Mouse (Mus musculus): Measurements from ENCODE around the gene Capzb. TPM values are rescaled to one million over a fixed set of nuclear protein-coding genes. Genes with fewer than 3 reads are reported as not detected.
A peak's percentile ranks its signal among the peaks of the same experiment; 100 is the strongest.

Capzb gene
- total RNA-seq, 2 experiments from 2014 or later, result 472 to 500 TPM

DNA sequence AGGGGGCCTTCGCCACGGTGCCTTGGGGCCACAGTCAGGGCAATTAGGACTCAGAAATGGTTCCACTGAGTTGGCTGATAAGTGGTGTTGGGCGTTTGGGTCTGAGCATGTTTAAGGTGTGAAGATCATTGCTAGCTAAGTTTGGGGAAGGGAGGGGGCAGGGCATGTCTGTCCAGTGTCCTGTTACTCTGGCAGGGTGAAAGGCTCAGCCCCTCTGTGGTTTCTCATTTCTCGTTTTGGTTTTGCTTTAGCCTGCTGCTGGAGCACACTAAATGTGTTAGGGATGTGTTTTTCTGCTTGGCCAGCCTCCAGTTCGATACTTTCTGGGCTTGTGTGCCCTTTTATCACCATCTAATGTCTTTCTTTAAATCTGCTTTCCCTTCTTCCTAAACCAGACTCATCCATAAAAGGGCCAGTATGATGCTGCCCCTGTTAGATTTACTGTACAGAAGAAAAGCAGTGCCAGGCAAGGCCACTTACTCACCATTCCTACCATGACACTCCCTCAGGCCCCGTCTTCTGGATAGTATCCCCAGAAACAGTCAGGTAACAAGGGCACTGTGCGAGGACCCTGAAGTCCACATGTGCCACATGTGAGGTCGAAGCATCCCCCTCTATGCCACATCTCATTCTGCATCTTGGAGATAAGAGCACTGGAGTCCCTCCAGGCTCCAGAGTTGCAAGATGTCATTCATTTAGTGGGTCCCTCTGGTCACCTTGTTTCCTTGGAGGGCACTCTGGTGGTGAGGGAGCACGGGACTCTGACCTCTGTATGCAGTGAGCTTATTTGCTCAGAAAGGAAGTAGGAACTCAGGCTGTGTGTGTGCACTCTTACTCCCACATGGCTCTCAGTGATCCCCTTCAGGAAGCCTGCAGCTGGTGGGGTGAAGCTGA, 15.8 kb downstream of the Capzb start:
- peak; percentile 56 for DNase-seq

DNA sequence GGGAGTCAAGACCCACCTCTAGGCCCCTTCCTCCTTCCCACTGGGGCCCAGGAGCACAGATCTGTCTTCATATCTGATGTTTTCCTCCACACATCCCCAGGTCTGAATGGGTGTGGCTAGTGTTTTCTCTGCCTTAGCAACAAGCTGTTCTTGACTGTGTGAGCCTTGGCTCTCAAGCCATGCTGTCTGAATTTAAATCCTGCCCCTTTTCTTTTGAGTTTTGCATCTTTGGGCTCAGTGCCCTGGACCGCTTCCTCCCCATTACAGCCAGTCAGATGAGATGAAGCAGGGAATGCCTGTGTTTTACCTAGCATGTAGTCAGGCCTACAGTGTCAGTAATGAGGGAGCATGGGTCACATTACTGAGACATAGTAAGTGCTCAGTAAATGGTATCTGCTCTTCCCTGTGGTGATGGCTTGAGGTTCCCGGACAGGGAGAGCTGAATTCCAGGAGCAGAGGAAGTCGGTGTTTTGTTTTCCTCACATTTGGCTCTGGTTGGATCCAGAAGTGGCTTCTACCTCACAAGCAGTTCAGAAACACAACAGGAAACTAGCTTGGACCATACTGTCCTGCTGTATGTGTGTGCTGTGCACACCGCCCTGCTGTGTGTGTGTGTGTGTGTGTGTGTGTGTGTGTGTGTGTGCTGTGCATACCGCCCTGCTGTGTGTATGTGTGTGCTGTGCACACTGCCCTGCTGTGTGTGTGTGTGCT, 16.6 kb downstream of the Capzb start:
- peak; percentile 57 for DNase-seq

DNA sequence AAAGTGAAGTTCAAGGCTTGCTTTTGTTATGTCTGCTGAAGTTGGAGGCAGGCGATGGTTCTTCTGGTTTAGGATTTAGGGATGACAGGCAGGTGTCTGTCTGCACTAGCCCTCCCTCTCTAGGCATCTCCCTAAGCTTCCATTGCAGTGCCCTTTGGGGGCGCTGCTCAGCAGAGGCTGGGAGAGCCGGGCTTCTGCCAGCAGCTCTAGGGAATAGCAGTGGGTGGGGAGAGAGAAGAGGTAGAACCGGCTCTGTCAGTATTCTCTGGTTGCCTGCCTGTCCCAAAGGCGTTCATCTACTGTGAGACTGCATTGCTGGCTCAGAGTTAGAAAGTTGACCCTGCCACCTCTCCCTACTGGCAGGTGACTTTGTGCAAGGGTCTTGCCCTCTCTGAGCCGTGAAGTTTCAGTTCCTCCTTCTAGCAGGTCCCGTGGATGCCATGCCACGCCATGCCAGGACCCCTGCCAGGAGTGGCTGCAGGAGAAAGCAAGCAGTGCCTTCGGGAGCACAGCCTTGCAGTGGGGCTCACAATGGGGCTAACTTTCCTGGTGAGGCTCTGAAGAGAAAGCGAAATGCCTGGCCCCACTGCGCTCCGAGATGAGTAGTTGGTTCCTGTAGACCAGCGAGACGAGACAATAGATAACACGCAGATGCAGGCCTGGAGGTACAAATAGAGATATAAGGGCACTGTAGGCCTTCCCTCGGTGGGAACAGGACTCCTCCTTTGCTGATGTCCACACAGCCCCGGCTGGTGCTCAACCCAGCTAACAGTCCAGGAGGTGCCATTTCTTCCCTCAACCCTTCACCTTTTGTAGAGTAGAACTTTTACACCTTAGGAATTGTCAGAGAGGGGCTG, 19.5 kb downstream of the Capzb start:
- DNase-seq, result peak; percentile 47

DNA sequence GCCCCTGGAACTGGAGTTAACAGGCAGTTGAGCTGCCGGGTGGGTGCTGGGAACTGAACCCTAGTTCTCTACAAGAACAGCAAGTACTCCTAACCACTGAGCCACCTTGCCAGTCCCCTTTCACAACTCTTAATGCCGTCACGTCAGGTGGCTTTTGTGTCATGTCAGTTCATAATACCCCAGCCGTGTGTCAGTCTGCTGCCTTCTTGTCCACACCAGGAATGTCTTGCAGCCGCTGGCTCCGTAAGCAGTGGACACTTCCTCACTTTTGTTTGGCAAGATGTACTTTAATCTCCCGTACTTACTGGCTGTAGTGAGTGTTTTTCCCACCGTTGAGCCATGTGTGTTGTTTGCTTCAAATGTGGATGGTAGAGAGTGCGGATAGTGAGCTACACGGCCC, 20.4 kb downstream of the Capzb start:
- DNase-seq, result no peak

DNA sequence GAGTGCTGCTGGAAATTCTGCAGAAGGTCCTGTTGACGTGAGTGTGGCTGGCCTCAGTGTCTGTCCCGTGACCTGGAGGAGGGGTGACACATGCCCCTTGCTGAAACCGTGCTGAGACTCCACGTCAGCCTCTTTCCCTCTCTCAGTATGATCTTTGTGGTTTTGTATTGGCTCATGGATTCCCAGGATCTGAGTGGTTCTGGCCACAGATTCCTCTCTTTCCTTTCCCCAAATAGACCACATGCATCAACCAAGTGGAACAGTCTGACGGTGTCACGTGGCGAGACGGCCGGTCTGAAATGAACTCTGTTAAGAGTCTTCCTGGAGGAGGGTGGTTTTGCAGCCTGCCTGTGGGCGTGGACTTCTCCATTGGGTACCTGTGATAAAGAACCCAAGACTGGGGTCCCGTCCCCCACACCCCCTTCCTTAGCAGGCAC, 21.3 kb downstream of the Capzb start:
- peak; percentile 59 for DNase-seq

DNA sequence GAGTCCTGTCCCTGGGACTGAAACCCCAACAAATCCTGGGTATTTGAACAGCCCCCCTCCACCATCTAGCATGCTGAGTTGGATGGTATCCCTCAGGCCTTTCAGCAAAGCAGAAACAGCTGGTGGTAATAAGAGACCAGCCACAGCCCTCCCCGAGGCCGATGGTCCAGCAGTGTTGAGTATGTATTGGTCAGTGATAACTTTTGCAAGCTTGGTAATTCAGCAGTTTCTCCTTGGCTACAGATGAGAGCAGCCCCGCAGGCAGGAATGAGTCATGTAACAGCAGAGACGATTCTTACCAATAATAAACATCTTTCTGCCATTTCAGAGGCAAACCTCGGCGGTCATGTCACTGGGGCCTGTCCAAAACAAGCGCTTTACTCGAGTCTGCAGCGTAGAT, 23.9 kb downstream of the Capzb start:
- peak; percentile 69 for DNase-seq

DNA sequence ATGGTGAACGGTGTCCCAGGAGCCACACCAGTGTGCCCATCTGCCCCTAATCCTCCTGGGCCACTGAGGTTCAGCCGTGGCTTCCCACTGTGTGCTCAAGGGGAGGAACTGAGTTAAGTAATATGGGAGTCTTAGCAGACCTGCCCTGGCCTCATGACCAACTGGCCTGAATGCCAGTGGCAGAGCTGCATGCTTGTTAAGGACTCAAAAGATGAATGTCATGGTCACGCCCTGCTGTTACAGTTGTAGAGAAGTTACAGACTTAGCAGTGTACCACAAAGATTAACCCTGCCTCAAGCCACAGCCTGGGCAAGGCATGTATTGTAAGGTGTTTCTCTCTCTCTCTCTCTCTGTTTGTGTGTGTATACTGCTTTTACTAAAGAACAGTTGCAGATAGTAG, 25.8 kb downstream of the Capzb start:
- no peak for DNase-seq

DNA sequence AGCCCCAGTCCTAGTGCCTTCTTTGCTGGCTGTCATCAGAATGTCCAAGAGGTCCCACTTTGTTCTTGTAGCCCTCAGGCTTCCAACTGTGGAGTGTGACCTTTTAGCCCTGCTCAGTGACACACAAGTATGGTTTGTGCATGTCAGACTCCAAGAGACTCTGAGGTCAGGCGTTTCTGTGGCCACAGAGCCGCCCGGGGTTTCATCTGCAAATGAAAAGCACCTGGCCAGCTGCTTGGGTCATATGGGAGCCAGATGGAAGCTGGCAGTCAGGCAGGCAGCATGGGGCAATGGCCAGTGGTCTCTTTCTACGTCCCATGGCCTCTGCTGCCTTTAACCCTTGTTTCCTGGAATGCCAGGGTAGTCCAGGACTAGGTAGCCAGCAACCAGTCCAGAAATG, 27.0 kb downstream of the Capzb start:
- no peak for DNase-seq

DNA sequence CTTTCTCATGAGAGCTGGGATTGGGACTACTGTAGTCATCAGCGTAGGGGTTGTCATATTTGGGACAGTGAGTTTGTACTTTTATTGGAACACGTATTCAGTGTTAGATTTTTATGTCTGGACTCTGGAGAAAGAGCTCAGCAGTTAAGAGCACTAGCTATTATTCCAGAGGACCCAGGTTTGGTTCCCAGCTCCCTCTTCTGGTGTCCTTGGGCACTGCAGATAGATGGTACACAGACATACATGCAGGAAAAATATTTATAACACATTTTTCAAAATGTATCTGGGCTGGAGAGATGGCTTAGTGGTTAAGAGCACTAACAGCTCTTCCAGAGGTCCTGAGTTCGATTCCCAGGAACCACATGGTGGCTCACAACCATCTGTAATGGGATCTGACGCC, 28.3 kb downstream of the Capzb start:
- DNase-seq, result no peak

DNA sequence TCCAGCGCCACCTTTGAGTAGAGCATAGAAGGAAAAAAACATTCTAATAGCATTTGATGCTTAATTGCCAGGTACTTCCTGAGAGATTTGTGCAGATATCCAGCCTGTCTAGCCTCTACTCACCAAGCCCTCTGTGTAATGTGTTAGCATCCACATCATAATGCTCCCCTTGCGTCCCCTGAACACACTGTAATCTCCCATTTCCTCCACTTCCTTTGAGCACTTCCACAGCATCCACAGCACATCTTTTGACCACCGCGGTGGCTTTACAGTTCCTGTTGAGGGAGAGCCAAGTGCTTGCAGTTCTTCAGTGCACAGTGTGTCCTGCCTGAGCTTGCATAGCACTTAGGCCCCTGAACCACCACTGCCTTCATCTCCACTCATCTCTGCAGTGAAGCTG, 29.1 kb downstream of the Capzb start:
- DNase-seq, result no peak

DNA sequence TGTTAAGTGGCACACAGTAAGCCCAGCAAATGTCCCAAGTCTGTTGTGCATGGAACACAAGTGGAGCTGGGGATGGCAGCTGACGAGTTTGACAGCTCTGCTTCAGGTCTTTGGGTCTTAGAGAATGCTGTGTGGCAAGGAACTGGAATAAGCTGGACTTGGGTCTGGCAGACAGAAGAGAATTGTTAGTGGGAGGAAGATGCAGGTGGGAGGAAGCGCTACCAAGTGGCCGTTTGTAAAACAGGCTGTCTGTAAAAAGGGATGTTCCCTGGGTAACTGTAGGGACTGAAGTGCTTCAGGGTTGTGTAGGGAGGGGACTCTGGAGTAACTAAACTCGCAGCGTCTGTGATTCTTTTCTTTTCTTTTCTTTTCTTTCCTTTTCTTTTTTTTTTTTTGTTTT, 32.4 kb downstream of the Capzb start:
- no peak for DNase-seq

DNA sequence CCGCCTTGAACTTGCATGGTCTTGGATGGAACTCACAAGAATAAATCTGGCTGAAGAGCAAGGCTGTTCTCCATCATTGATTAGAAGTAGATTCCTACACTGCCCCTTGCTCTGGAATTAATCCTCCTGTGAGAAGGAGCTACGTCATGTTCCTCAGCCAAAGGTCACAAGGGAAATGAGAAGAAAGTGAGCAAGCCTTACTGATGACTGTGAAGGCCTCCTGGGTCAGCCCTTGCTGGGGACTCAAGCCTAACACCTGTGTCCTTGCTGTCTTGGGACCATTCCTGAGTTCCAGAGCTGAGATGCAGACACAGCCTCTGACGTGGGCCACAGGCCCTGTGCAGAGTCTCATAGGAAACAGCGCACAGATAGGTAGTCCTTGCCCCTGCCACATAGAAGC, 33.2 kb downstream of the Capzb start:
- DNase-seq, result no peak

DNA sequence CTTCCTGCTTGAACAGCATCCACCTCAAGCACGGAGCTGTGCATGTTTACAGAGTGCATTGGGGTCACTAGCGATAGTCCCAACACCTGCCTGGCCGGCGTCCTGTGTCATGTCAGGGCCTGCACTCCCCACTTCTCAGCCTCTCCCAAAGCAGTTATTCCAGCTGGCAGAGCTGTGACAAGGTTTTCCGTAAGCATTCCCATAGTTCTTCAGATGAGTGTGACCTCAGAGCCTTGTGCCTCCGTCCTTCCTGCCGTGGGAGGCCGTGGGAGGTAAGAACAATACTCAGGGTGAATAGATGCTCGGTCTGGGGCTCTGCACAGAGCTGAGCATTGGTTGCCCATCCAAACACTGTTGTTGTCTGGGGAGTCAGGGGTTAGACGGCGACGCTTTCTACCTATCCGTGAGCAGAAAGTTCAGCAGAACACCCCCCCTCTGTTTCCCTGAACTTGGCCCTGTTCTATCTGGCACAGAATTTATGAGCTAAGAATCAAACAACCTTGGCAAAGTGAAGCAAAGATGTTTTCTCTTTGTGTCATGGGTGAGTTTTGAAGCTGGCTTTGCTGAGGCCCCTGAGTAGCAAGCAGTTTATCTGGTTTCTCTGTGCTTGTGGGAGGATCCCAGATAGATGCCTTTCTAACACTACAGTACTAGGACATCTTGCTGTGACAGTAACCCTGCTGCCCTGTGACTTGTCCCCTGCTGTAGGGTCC, 34.0 kb downstream of the Capzb start:
- no peak for DNase-seq

DNA sequence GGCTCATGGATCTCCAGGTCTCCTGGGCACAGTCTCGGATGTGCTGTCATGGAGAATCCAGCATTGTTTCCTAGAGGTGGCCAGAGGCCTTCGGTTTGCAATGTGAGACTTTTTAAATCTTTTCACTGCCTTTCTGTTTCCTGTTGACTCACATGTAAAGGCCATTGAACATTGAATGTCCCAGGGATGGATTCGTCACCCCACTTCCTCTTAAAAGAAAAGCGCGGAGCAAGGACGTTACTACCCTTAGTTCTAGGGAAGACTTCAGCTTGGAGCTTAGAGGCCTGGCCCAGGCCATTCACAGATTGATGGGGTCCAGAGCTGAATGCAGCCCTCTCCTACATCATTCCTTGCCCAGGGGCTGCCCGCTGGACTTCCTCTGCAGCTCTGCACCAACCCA, 35.2 kb downstream of the Capzb start:
- DNase-seq, result no peak

DNA sequence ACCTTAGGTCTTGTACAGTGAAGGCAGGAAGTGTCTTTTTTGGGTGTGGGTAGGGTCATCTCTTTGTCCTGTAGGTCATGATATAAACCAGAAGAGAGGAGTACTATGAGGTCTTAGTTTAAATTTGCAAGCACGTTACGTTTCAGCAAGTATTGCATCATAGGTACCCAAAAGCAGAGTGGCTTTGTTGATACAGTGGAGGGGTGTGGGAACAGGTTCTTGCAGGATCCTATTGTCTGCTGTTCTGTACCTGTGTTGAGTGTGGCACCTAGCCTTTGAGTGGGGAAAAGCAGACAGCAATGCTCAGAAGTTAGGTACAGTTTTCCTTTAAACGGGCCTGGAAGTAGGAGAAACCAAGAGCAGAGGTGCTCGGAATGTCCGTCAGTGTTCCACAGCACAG, 36.6 kb downstream of the Capzb start:
- DNase-seq, result no peak

DNA sequence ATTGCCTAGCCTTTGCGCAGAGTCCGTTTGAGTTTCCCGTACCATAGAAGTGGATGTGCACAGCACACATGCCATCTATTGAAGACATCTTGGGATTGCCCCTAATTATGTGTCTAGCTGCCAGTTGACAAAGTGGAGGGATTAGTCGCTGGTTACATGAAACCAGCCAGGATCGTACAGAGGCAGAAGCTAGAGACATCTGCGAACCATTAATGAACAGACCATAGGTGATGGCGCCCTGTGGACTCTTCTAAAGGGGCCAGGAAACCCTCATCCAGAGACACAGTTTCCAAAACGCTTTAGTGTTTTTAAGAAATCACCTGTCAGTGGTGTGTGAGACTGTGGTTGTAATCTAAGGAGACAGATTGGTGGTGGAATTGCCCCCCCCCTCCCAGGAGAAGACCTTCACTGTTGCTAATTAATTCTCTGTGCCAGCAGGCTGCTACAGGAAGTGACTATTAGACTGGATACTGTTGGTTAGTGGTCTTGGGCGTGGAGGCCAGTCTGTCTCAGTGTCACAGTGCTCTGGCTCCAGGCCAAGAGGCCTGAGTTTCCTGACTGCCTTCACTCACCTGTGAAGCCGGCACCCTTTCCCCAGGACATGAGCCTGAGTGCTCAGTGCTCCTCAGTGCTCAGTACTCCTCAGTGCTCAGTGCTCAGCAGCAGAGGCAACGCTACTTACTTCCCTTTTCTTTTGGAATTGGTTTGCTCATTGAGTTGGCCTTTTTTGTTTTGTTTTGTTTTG, 37.8 kb downstream of the Capzb start:
- DNase-seq, result no peak

DNA sequence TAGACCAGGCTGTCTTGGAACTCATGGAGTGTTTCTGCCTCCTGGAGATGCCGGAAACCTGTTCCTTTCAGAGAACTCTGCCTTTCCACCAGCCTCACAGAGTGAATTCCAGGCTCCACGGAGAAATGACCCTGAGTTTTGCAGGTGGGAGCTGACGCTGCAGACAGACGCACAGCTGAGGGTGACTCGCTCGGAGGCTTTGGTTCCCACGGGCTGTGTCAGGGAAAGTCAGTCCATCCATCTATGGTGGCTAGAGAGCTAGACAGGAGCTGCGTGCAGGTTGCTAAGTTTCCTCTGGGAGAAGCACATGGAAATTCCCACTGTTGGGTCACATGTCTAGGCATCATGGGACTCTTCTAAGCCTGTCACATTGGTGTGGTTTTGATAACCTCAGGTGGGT, 38.5 kb downstream of the Capzb start:
- DNase-seq, result no peak

DNA sequence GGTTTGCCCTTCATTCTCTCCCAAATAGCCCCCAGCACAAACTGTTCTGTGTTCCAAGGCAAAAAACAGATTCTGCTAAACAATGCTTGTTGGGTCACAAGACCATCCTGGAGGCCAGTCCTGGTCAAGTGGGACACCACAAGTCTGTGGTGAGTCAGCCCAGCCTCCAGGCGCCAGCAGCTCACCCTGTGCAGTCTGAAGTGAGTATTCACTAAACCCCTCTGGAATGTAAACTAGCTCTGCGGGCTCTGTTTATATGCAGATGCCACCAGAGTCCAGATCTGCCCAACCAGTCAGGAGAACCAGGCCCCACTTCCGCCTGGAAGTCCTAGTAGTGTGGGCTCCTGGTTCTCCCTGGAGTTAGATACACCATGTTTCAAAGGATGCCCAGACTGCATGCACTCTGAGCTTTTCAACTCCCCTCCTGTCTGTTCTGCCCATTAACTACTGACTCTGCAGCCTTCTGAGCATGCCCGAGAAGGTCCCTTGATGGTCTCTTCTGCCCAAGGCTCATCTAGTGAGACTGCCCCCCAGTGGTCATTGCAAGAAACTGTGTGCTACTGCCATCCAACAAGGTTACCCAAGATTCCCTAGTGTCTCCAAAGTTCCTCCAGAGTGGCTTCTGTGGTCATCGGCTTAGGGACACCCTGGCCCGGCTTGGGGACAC, 39.9 kb downstream of the Capzb start:
- peak; percentile 64 for DNase-seq

DNA sequence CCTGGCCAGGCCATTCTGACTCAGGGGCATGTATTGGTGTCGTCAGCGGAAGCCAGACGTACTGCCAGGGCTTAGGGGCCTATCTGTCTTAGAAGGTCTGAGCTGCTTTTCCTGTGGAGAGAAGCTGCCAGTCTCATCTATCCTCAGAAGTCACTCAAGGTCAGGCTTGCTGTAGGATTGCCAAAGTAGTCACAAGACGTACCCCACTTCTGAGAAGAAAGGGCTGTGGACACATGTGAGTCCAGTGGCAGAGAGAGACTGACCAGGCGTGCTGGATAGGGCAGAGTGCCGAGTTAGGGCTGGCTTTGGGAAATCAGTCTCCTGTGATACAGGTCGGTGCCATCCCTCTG, 40.4 kb downstream of the Capzb start:
- DNase-seq, result no peak

DNA sequence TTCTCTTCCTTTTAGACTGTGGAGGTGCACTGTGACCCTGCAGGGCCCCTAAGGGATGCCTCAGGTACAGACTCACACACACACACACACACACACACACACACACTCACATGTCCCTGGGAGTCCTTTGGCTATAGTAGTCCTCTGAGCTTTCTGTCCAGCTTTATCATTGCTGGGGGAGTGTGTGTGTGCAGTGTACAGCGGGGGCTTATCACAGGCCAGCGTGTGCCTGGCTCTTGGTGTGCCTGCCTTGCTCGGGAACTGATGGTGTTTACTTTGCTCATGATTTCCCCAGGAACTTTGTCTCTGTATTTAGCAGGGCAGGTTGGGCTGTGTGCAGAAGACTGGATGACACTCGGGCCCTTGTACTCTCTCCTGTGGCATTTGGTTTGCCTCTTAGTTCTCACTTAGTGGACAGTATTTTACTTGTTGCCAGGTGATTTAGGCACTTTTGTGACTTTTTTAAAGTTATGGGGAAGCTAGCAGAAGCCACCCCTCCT, 41.1 kb downstream of the Capzb start:
- DNase-seq, result no peak

DNA sequence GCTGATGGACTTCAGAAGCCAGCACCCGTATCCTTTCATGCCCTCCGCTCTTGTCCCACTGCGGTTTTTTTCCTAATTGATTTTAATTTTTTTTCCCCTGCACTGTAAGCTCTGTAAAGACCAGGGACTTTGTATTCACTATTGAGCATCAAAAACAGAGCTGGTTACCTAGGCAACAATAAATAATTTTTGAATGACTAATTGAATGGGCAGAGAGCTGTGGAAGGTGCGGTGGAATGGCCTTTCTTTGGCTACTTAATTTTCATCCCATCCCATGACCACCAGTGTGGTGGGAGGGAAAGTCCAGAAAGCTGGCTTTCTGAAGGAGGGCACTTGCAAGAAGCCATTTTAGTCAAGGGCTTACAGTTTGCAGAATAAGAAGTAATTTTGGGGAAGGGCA, 41.6 kb downstream of the Capzb start:
- DNase-seq, result no peak

All from gastrocnemius, postnatal 25 days (tissue).